Mouse (Mus musculus) myocyte (in vitro differentiated cells): ENCODE data around the gene Coro1a. TPM values are rescaled to one million over a fixed set of nuclear protein-coding genes. Genes with fewer than 3 reads are reported as not detected.
A peak's percentile ranks its signal among the peaks of the same experiment; 100 is the strongest.
"Not testable (repeated sequence)": the region's sequence is repeated elsewhere in the genome, so short reads cannot be mapped to it uniquely, and the experiment has no call there.

Experiments
- H3K27me3 ChIP-seq: one replicate; pipeline ENCODE4 v1.6.1; 2011; ENCODE audit not compliant: control insufficient read depth, insufficient read depth, insufficient read length
- H3K36me3 ChIP-seq: one replicate; pipeline ENCODE4 v1.6.1; 2011; ENCODE audit not compliant: control insufficient read depth, insufficient read depth
- H3K4me2 ChIP-seq: one replicate; pipeline ENCODE4 v1.6.1; 2011; ENCODE audit warnings: low read depth, control low read depth
- H3K4me3 ChIP-seq: one replicate; pipeline ENCODE4 v1.5.1; 2011; ENCODE audit warnings: mild to moderate bottlenecking, control low read depth, moderate library complexity
- H3K79me2 ChIP-seq: one replicate; pipeline ENCODE4 v1.6.1; 2011; ENCODE audit not compliant: control insufficient read depth, insufficient read depth
- H3ac ChIP-seq: one replicate; pipeline ENCODE4 v1.6.1; 2011; ENCODE audit not compliant: control insufficient read depth, insufficient read length
- CEBPB ChIP-seq: IDR thresholded peaks from 2 replicates; pipeline ENCODE4 v1.6.1; 2011; ENCODE audit warnings: mild to moderate bottlenecking, moderate library complexity; ENCODE audit not compliant: poor library complexity, insufficient read depth, severe bottlenecking
- E2F4 ChIP-seq: IDR thresholded peaks from one replicate; pipeline ENCODE4 v1.6.1; 2011; ENCODE audit warnings: mild to moderate bottlenecking, control low read depth, moderate library complexity; ENCODE audit not compliant: insufficient read depth
- MAX ChIP-seq: IDR thresholded peaks from one replicate; pipeline ENCODE4 v1.6.1; 2011; ENCODE audit warnings: low read depth, mild to moderate bottlenecking, control low read depth
- MYOD1 ChIP-seq, 3 experiments: IDR thresholded peaks; one replicate each; pipeline ENCODE4 v1.6.1; 2011; ENCODE audit warnings: control low read depth in 2 of 3, low read depth in 2 of 3, mild to moderate bottlenecking in 2 of 3, moderate library complexity in 1 of 3; ENCODE audit not compliant: insufficient read length in 2 of 3, control insufficient read depth in 1 of 3
- MYOG ChIP-seq, 3 experiments: IDR thresholded peaks; one replicate each; pipeline ENCODE4 v1.6.1; 2011; ENCODE audit warnings: control low read depth in 2 of 3, low read depth in 2 of 3, mild to moderate bottlenecking in 2 of 3; ENCODE audit not compliant: insufficient read length in 2 of 3, control insufficient read depth in 1 of 3, insufficient read depth in 1 of 3
- POLR2A ChIP-seq: IDR thresholded peaks from one replicate; pipeline ENCODE4 v1.6.1; 2011; ENCODE audit warnings: low read depth, mild to moderate bottlenecking, control low read depth, moderate library complexity; ENCODE audit not compliant: insufficient read length
- POLR2AphosphoS2 ChIP-seq: IDR thresholded peaks from one replicate; pipeline ENCODE4 v1.6.1; 2011; ENCODE audit warnings: low read depth, control low read depth; ENCODE audit not compliant: insufficient read length
- REST ChIP-seq: IDR thresholded peaks from one replicate; pipeline ENCODE4 v1.6.1; 2011; ENCODE audit warnings: mild to moderate bottlenecking, control low read depth, moderate library complexity; ENCODE audit not compliant: insufficient read depth, insufficient read length
- SRF ChIP-seq: IDR thresholded peaks from one replicate; pipeline ENCODE4 v1.6.1; 2011; ENCODE audit warnings: low read depth; ENCODE audit not compliant: control insufficient read depth, insufficient read length
- TCF12 ChIP-seq: IDR thresholded peaks from one replicate; pipeline ENCODE4 v1.6.1; 2011; ENCODE audit warnings: mild to moderate bottlenecking, control low read depth; ENCODE audit not compliant: poor library complexity, insufficient read depth, severe bottlenecking
- TCF3 ChIP-seq: IDR thresholded peaks from one replicate; pipeline ENCODE4 v1.6.1; 2011; ENCODE audit warnings: low read depth, control low read depth; ENCODE audit not compliant: insufficient read length
- USF1 ChIP-seq: IDR thresholded peaks from one replicate; pipeline ENCODE4 v1.6.1; 2011; ENCODE audit warnings: low read depth, mild to moderate bottlenecking, control low read depth, moderate library complexity
- polyA plus RNA-seq: library from polyadenylated mRNA; unstranded; fragments of >200 nt; fragmentation: generic; extraction: Trizol; gene quantifications from one replicate; pipeline ENCODE4 v1.2.1, GENCODE M21; 2012; ENCODE audit warnings: missing spikeins

Gene Coro1a
- polyA plus RNA-seq, 1 experiment, result 0.14 TPM

DNA sequence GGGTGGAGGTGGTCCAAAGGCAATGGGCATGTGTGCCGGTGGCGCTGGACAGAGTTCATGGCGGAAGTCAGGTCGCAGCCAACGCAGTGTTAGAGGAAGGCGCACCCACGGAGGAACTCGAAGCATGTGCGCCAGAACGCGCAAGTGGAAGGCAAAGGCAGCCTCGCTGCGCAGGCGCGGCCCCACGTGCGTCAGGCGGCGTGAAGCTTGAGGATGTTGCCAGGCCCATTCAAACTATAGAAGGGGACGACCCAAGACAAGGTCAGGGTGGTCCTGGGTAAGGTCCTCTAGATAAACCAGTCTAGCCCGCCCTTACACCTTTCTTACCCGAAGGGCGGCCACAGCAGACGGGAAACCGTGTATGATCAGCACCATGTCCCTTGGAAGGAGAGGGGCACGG is 15.2 kb downstream of the Coro1a start:
- Histone ChIP-seq H3K36me3 (no peaks in the 10 kb centered on the region), H3K4me2 (no peak overlapping the region), H3K4me3 (no peak overlapping the region), H3K27me3 (no peaks in the 10 kb centered on the region), H3K79me2 (peaks cover 14% of the 10 kb centered on the region), H3ac (no peak overlapping the region)
- no peak for TF ChIP-seq MAX
- TF ChIP-seq TCF3, result no peak
- TF ChIP-seq USF1, result no peak

DNA sequence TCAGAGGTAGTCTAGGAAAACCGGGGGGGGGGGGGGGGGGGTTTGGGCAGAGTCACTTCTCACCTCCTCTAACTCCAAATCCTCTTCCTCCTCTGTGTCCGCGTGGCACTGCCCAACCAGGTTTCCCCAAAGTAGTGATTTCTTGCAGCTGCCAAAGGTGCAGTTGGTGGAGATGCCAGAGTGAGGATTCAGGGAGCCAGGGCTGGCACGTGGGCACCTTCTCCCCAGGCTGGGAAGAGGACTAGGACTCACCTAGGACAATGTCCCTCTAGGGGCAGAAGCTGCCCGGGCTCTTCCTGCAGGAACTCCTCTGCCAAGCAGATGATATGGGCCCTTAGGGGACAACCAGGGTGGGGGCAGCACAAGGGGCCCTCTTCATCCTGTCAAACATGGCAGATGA is 15.9 kb downstream of the Coro1a start:
- Histone ChIP-seq H3K79me2 (peaks cover 7% of the 10 kb centered on the region), H3ac (no peak overlapping the region), H3K36me3 (no peaks in the 10 kb centered on the region), H3K27me3 (no peaks in the 10 kb centered on the region), H3K4me3 (no peak overlapping the region), H3K4me2 (no peak overlapping the region)
- TF ChIP-seq MYOG (IDR thresholded peaks at IDR 0.05; ENCODE audit: control insufficient read depth in 1 of 3, insufficient read depth in 1 of 3, insufficient read length in 2 of 3, low read depth in 2 of 3) (no peak), USF1 (no peak), TCF3 (no peak), POLR2A (no peak), SRF (no peak), MAX (no peak), POLR2AphosphoS2 (no peak), CEBPB (no peak), E2F4 (no peak), REST (no peak), MYOD1 (IDR thresholded peaks at IDR 0.05; ENCODE audit: control insufficient read depth in 1 of 3, insufficient read length in 2 of 3, low read depth in 2 of 3) (no peak), TCF12 (no peak)

DNA sequence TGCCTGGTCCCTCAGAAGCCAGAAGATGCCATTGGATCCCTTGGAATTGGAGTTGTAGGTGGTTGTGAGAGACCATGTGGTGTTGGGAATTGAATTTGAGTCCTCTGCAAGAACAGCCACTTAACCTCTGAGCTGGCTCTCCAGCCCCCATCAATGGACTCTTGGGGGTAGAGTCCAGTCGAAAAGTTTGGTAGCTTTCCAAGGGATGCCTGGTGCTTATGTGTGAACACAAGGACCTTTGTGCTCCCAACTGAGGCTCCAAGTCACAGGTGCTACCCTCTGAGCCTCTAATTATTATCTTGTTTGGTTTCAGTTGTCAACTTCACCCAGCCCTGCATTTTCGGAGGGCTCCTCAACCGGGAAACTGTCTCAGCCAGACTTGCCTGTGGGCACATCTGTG is 16.9 kb downstream of the Coro1a start:
- Histone ChIP-seq H3K4me2 (no peak overlapping the region), H3ac (no peak overlapping the region), H3K36me3 (no peaks in the 10 kb centered on the region), H3K27me3 (no peaks in the 10 kb centered on the region), H3K79me2 (no peaks in the 10 kb centered on the region), H3K4me3 (no peak overlapping the region)
- TF ChIP-seq SRF (no peak), REST (no peak), MYOG (IDR thresholded peaks at IDR 0.05; ENCODE audit: control insufficient read depth in 1 of 3, insufficient read depth in 1 of 3, insufficient read length in 2 of 3, low read depth in 2 of 3) (no peak), MYOD1 (IDR thresholded peaks at IDR 0.05; ENCODE audit: control insufficient read depth in 1 of 3, insufficient read length in 2 of 3, low read depth in 2 of 3) (no peak), E2F4 (no peak), CEBPB (no peak)

DNA sequence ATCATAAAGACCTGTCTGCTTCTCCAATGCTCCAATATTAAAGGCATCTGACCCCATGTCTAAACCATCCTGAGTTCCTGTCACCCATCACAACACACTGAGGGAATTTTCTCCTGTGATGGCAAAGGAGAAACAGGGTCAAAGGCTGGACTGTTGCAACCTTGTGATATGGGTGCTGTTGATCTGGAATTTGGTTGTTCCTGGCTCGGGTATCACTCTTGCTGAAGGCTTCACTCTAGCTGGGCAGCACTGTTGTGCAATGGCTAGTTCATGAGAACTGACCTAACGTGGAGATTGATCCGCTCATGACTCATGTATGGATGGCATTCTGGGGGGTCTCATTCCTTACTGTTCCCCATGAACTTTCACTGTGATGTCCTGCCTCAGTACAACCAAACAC is 18.6 kb downstream of the Coro1a start:
- TF ChIP-seq POLR2A (no peak), POLR2AphosphoS2 (peak; percentile 24), TCF3 (no peak)
- H3ac ChIP-seq, result no peak overlapping the region

DNA sequence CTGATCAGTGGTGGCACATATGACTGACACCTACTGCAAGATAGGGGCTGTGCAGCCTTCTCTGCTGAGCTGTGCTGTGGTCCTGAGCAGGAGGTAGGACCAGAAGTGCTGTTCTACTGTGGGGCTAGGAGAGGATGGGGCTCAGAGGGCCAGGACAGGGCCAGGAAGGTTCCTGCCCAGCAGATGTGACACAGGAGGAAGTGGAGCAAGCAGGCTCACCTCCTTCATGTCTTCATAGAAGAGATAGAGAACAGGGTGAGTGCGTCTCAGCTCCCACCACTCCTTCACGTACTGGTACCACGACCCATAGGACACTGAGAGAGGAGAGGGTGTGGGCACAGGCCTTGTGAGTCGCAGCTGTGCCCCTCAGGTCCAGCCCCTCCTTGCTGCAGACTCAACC is 19.4 kb downstream of the Coro1a start:
- H3K4me3 ChIP-seq, H3ac ChIP-seq, H3K79me2 ChIP-seq, H3K27me3 ChIP-seq, H3K4me2 ChIP-seq, H3K36me3 ChIP-seq: not testable (repeated sequence)
- peak; percentile 12 for TF ChIP-seq POLR2AphosphoS2

More for the DNA sequence above, 18.6 kb downstream of the Coro1a start:
- Histone ChIP-seq H3K4me2 (no peak overlapping the region), H3K79me2 (no peaks in the 10 kb centered on the region), H3K27me3 (no peaks in the 10 kb centered on the region), H3K4me3 (no peak overlapping the region), H3K36me3 (no peaks in the 10 kb centered on the region)

DNA sequence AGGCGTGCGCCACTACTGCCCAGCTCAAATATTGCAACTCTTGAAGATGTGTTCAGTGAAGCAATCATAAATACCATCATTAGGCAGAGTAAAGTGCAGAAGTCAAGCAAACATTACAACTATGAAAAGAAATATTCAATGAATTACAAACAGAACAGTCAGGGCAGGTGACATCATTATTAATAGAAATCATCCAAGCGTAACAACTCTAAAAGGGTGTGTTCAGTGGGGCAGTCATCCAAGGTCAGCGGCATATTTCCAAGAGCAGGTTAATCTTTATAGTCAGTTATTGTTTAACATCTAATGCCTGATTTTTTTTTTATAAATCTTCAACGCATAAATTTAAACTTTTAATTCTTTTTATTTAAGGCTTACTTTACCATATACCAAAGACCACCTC is 26.4 kb downstream of the Coro1a start:
- H3K27me3 ChIP-seq, result no peaks in the 10 kb centered on the region
- no peak overlapping the region for H3ac ChIP-seq
- H3K4me3 ChIP-seq, result no peak overlapping the region
- H3K79me2 ChIP-seq, result no peaks in the 10 kb centered on the region
- TF ChIP-seq REST (no peak), TCF12 (no peak), USF1 (no peak)
- no peaks in the 10 kb centered on the region for H3K36me3 ChIP-seq
- H3K4me2 ChIP-seq, result no peak overlapping the region
